Comparison of ENCODE assay signal across 22 mouse cellular contexts in genomic region chr7:120778012-120778411, GRCm38 (mm10). TPM values are rescaled to one million over a fixed set of nuclear protein-coding genes. Genes with fewer than 3 reads are reported as not detected.
DNase-seq lines count a peak whose midpoint lies in the region; ATAC-seq and TF ChIP-seq lines count a peak whose summit lies in the region.
"Had no signal": no experiment of that assay in that cellular context is flagged by ENCODE, and none has a peak within 500 bp of the region (broad histone marks: within the 10 kb centered on the region; RNA-seq: fewer than 3 reads in every experiment).

No protein-coding gene starts in this region.

- H3K4me2 ChIP-seq in liver, embryonic 14.5 days (ENCODE audit: low read depth): no peak overlapping the region
- no peak overlapping the region for H3K4me2 ChIP-seq in neural tube, embryonic 15.5 days
- H3K4me2 ChIP-seq: embryonic facial prominence, embryonic 12.5 days; forebrain, embryonic 15.5 days; heart, embryonic 11.5 days; heart, embryonic 15.5 days; hindbrain, embryonic 13.5 days had no signal

- no peak overlapping the region for H3K4me3 ChIP-seq in liver, embryonic 14.5 days (ENCODE audit: insufficient read depth in 1 of 2, low read depth in 2 of 2, low read length in 2 of 2)
- H3K4me3 ChIP-seq in neural tube, embryonic 15.5 days (replicated peaks): no peak overlapping the region
- H3K4me3 ChIP-seq: embryonic facial prominence, embryonic 12.5 days; forebrain, embryonic 15.5 days; heart, adult 2 months; heart, embryonic 15.5 days; hindbrain, embryonic 13.5 days had no signal

- no peaks in the 10 kb centered on the region for H3K4me1 ChIP-seq in liver, embryonic 14.5 days (replicated peaks; ENCODE audit: control insufficient read depth in 2 of 2, insufficient read depth in 2 of 2, low read length in 1 of 2)
- no peaks in the 10 kb centered on the region for H3K4me1 ChIP-seq in neural tube, embryonic 15.5 days
- H3K4me1 ChIP-seq: embryonic facial prominence, embryonic 12.5 days; forebrain, embryonic 15.5 days; heart, embryonic 15.5 days; hindbrain, embryonic 13.5 days had no signal

- 9% methylated on average over 2 of the region's 2 CpGs for WGBS in liver, embryonic 14.5 days (ENCODE audit: insufficient replicate concordance)
- WGBS in neural tube, embryonic 15.5 days: 74% methylated on average over 2 of the region's 2 CpGs

- ATAC-seq in erythroblast, adult 5-6 weeks (replicated peaks; ENCODE audit: low FRiP score, poor library complexity, severe bottlenecking): peak; percentile 81
- ATAC-seq in liver, embryonic 14.5 days (ENCODE audit: insufficient read depth): peak; percentile 71
- peak; percentile 89 for ATAC-seq in megakaryocyte progenitor cell, adult 5-6 weeks (replicated peaks; ENCODE audit: poor library complexity)
- ATAC-seq in neural tube, embryonic 15.5 days (ENCODE audit: low FRiP score): no peak
- ATAC-seq: forebrain, embryonic 15.5 days had no signal

- no peak overlapping the region for H3K27ac ChIP-seq in liver, embryonic 14.5 days
- H3K27ac ChIP-seq in neural tube, embryonic 15.5 days (replicated peaks): no peak overlapping the region
- H3K27ac ChIP-seq: embryonic facial prominence, embryonic 12.5 days; forebrain, embryonic 15.5 days; heart, adult 2 months; heart, embryonic 15.5 days; hindbrain, embryonic 13.5 days had no signal

- no peaks in the 10 kb centered on the region for H3K9me3 ChIP-seq in liver, embryonic 14.5 days (ENCODE audit: control insufficient read depth, low read length)
- H3K9me3 ChIP-seq in neural tube, embryonic 15.5 days (replicated peaks): no peaks in the 10 kb centered on the region
- H3K9me3 ChIP-seq: embryonic facial prominence, embryonic 12.5 days; forebrain, embryonic 15.5 days; heart, embryonic 15.5 days; hindbrain, embryonic 13.5 days had no signal

- no peaks in the 10 kb centered on the region for H3K27me3 ChIP-seq in liver, embryonic 14.5 days (ENCODE audit: control insufficient read depth, insufficient read depth, low read length)
- H3K27me3 ChIP-seq in neural tube, embryonic 15.5 days (replicated peaks): no peaks in the 10 kb centered on the region
- H3K27me3 ChIP-seq: embryonic facial prominence, embryonic 12.5 days; forebrain, embryonic 15.5 days; heart, embryonic 15.5 days had no signal

- H3K9ac ChIP-seq in liver, embryonic 14.5 days (replicated peaks): no peak overlapping the region
- no peak overlapping the region for H3K9ac ChIP-seq in neural tube, embryonic 15.5 days (replicated peaks)
- H3K9ac ChIP-seq: embryonic facial prominence, embryonic 12.5 days; forebrain, embryonic 15.5 days; heart, embryonic 15.5 days; hindbrain, embryonic 13.5 days had no signal

- no peaks in the 10 kb centered on the region for H3K36me3 ChIP-seq in liver, embryonic 14.5 days (replicated peaks; ENCODE audit: control insufficient read depth, insufficient read depth, low read depth)
- H3K36me3 ChIP-seq in neural tube, embryonic 15.5 days: no peaks in the 10 kb centered on the region
- H3K36me3 ChIP-seq: embryonic facial prominence, embryonic 12.5 days; forebrain, embryonic 15.5 days; heart, embryonic 15.5 days; hindbrain, embryonic 13.5 days had no signal

- DNase-seq in c-Kit-positive CD71-positive TER-119-positive erythroid progenitor cells, embryonic 14.5 days (ENCODE audit: low spot score): peak; percentile 19
- DNase-seq in liver, embryonic 14.5 days (ENCODE audit: low read depth in 3 of 3, low spot score in 3 of 3): peak in 2 of 3 experiments; percentile 5 to 6
- no peak for DNase-seq in spleen, postnatal 4 days (ENCODE audit: low spot score in 2 of 2)
- DNase-seq in retina, embryonic 14.5 days (ENCODE audit: low spot score): no peak
- DNase-seq: adrenal gland, adult 2 months; adrenal gland, postnatal 25 days; cerebellum, adult 11 months; cerebellum, adult 8-10 months; cerebellum, postnatal 14 days; heart, adult 2 months; heart, postnatal 14 days had no signal

- TF ChIP-seq EP300 in liver, embryonic 14.5 days (IDR thresholded peaks at IDR 0.05; ENCODE audit: low read depth): peak; percentile 47; the same call in 1 of the 2 replicates

- TF ChIP-seq CTCF in liver, embryonic 14.5 days (IDR thresholded peaks at IDR 0.05; ENCODE audit: low read depth): no peak

RNA-seq across cellular contexts. Expression of gene Gm5737, which starts 34.2 kb away (rescaled TPM):
- not detected in 2 replicates for total RNA-seq in erythroblast, adult 5-6 weeks (2015; ENCODE audit: low replicate concordance)
- not detected in 2 replicates for total RNA-seq in erythroblast, adult 5-6 weeks (2017; ENCODE audit: low replicate concordance)
- not detected in 2 replicates for polyA plus RNA-seq in liver, embryonic 14.5 days (2012; rRNA removed)
- not detected in 2 replicates for polyA plus RNA-seq in liver, embryonic 14.5 days (2014; fragmentation: Nextera tagmentation; extraction: Ambion mirVana)
- not detected in 2 replicates for total RNA-seq in megakaryocyte progenitor cell, adult 5-6 weeks (2015)
- not detected in 2 replicates for total RNA-seq in megakaryocyte progenitor cell, adult 5-6 weeks (2017)
- polyA plus RNA-seq in neural tube, embryonic 15.5 days (2015; fragmentation: Nextera tagmentation; extraction: Ambion mirVana): 0.14 TPM in 1 of 2 replicates, not detected in the other
- total RNA-seq: adrenal gland, adult 2 months; adrenal gland, postnatal 25 days; ES-E14; hematopoietic stem cell, adult 5-6 weeks had no signal
- polyA plus RNA-seq: adrenal gland, adult 2 months; cortical plate, adult 2 months; embryonic facial prominence, embryonic 12.5 days; forebrain, embryonic 15.5 days; heart, embryonic 11.5 days; heart, embryonic 15.5 days; hindbrain, embryonic 13.5 days had no signal

RNA-seq across cellular contexts. Expression of gene Vwa3a, which starts 38.9 kb away (rescaled TPM):
- not detected in 2 replicates for total RNA-seq in erythroblast, adult 5-6 weeks (2015; ENCODE audit: low replicate concordance)
- not detected in 2 replicates for total RNA-seq in erythroblast, adult 5-6 weeks (2017; ENCODE audit: low replicate concordance)
- polyA plus RNA-seq in liver, embryonic 14.5 days (2012; rRNA removed): 0.04 and 0.07 TPM in 2 replicates
- not detected in 2 replicates for polyA plus RNA-seq in liver, embryonic 14.5 days (2014; fragmentation: Nextera tagmentation; extraction: Ambion mirVana)
- total RNA-seq in megakaryocyte progenitor cell, adult 5-6 weeks (2015): 0.10 TPM in 1 of 2 replicates, not detected in the other
- not detected in 2 replicates for total RNA-seq in megakaryocyte progenitor cell, adult 5-6 weeks (2017)
- polyA plus RNA-seq in neural tube, embryonic 15.5 days (2015; fragmentation: Nextera tagmentation; extraction: Ambion mirVana): 0.86 and 2.0 TPM in 2 replicates
- total RNA-seq: hematopoietic stem cell, adult 5-6 weeks had no signal

Comparison
In these comparisons a context has a peak if more than half of its experiments do, and no peak if none do; other contexts are left out.
1. DNase-seq: peak in c-Kit-positive CD71-positive TER-119-positive erythroid progenitor cells, embryonic 14.5 days (single experiment) and liver, embryonic 14.5 days (2 of 3); none in spleen, postnatal 4 days (0 of 2) and retina, embryonic 14.5 days (single experiment).